Mouse (Mus musculus) embryo, embryonic 9.5 days (tissue): ENCODE results near the gene Fzd4.

ENCODE experiments used
- DNase-seq: peaks from one replicate; pipeline ENCODE4 v3.0.0-alpha.2; 2017; ENCODE audit errors: extremely low spot score

Gene Fzd4

GRCm38 (mm10) chr7:89401136-89401858 is 2.9 kb upstream of the Fzd4 start:
- DNase-seq, result no peak

GRCm38 (mm10) chr7:89401936-89402335 is 2.2 kb upstream of the Fzd4 start:
- no peak for DNase-seq

- DNase-seq, result peak; percentile 81
These were observed 842 bp upstream of the Fzd4 start for GRCm38 (mm10) chr7:89403053-89403972.

- peak; percentile 58 for DNase-seq
These were observed 732 bp downstream of the Fzd4 start for GRCm38 (mm10) chr7:89404734-89405440.

- DNase-seq, result no peak
These were observed 1.9 kb downstream of the Fzd4 start for GRCm38 (mm10) chr7:89406011-89406410.

GRCm38 (mm10) chr7:89407006-89407940 is 3.1 kb downstream of the Fzd4 start:
- no peak for DNase-seq

GRCm38 (mm10) chr7:89410294-89410693 is 6.1 kb downstream of the Fzd4 start:
- DNase-seq, result no peak

- DNase-seq, result no peak
These were observed 7.2 kb downstream of the Fzd4 start for GRCm38 (mm10) chr7:89411346-89411745.

GRCm38 (mm10) chr7:89412094-89412493 is 7.9 kb downstream of the Fzd4 start:
- DNase-seq, result no peak

- DNase-seq, result no peak
These were observed 11.9 kb downstream of the Fzd4 start for GRCm38 (mm10) chr7:89416027-89416426.

GRCm38 (mm10) chr7:89417707-89418106 is 13.6 kb downstream of the Fzd4 start:
- DNase-seq, result no peak

- no peak for DNase-seq
These were observed 14.0 kb downstream of the Fzd4 start for GRCm38 (mm10) chr7:89418127-89418653.

- no peak for DNase-seq
These were observed 14.9 kb downstream of the Fzd4 start for GRCm38 (mm10) chr7:89418917-89419679.

- no peak for DNase-seq
These were observed 17.1 kb downstream of the Fzd4 start for GRCm38 (mm10) chr7:89421294-89421693.

- DNase-seq, result no peak
These were observed 18.5 kb downstream of the Fzd4 start for GRCm38 (mm10) chr7:89422650-89423049.

- DNase-seq, result peak; percentile 61
These were observed 19.0 kb downstream of the Fzd4 start for GRCm38 (mm10) chr7:89423194-89423593.

GRCm38 (mm10) chr7:89423688-89424255 is 19.6 kb downstream of the Fzd4 start:
- DNase-seq, result no peak

- no peak for DNase-seq
These were observed 20.5 kb downstream of the Fzd4 start for GRCm38 (mm10) chr7:89424659-89425058.

- DNase-seq, result no peak
These were observed 21.9 kb downstream of the Fzd4 start for GRCm38 (mm10) chr7:89425803-89426725.
